Mouse (Mus musculus) A20 (cell line): Measurements from ENCODE around the gene Ifrd2.

ENCODE experiments used
- DNase-seq: peaks from one replicate; pipeline ENCODE4 v3.0.0-alpha.2; 2011; ENCODE audit warnings: low read depth, low spot score

The Ifrd2 gene

DNA sequence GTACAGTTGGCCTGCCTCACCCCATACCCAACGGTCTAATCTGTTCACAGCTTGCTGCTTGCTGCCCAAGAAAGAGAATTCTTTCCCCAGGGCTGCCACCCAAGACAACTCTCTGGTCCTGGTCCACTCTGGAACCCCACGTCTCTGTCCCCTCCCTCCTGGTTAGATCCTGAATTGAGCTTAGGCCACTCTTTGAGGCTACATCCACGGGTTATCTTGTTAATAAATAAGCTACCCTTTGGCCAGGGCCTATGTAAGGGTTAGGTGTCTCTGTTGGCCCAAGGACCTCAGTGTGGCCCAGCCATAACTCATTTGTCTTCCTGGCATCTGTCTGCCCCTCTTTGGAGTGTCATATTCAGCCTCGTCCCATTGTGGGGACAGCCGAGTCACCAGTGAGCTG lies 10.9 kb downstream of the Ifrd2 start:
- no peak for DNase-seq

DNA sequence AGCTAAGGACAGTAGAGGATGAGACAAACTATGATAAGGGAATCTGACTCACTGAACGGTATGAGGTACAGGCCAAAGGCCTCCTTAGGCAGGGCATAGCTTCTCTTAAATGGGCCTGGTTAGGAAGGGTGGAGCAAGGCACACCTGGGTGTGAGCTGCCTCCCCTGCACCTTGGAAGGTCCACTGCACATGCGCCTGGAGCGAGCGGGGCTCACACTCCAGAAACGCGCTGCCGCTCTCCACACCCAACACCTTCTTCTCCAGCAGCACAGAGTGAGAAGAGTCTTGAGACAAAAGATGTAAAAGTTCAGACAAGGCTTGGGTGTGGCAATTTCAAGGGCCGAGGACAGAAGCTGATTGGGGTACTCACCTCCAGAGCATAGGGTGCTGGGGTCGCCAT lies 12.0 kb downstream of the Ifrd2 start:
- DNase-seq = no peak

DNA sequence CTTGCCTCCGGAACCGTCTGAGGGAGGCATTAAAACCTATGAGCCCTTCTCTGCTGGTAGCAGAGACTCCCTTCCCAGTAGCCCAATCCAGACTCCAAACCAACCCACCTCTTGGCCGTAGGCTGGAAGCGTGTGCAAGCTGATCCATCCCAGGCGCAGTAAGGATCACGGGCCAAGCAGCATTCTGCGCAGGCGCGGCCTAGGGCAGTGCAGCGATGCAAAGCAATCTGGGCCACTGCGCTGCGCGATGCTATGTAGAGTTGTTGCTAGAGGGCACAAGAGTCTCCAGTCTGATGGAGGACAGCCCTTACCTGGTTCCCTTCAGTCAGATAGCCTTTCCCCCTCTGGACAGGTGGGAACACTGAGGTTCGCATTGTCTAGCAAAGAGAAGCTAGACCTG lies 12.4 kb downstream of the Ifrd2 start:
- DNase-seq = no peak

DNA sequence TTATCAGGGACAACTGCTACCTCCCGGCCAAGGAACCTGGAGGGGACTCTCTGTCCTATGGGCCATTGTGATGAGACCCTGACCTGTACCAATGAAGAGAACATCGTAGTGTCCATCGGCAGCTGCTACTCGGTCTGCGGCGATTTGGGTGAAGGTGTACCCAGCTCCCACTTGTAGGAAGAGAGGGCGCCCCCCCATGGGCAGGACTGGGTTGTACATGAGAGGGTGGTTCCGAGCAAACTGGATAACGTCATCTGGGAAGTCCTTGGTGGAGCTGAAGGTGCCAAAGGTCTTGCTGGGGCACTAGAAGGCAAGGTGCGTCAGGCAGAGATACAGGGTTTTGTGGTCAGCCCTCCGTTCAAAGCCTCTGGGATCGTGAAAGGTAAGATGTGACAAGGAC lies 13.3 kb downstream of the Ifrd2 start:
- no peak for DNase-seq

DNA sequence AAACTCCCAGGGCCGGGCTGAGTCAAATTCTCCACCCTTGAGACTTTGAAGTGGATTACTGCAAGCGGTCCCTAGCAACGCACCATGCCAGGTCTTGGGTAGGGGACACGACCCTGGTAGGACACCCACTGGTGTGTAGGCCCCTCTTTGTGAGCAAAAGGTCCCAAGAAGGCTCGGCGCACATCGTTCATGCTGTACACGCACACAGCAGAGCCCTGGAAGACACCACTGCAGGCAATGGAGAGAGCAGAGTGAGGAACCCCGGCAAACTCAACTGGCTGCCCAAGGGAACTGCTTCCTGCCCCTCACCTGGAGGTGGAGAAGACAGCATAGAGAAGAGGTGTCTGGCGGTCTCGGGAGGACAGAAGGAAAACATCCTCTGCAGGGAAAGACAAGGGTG lies 13.8 kb downstream of the Ifrd2 start:
- no peak for DNase-seq

DNA sequence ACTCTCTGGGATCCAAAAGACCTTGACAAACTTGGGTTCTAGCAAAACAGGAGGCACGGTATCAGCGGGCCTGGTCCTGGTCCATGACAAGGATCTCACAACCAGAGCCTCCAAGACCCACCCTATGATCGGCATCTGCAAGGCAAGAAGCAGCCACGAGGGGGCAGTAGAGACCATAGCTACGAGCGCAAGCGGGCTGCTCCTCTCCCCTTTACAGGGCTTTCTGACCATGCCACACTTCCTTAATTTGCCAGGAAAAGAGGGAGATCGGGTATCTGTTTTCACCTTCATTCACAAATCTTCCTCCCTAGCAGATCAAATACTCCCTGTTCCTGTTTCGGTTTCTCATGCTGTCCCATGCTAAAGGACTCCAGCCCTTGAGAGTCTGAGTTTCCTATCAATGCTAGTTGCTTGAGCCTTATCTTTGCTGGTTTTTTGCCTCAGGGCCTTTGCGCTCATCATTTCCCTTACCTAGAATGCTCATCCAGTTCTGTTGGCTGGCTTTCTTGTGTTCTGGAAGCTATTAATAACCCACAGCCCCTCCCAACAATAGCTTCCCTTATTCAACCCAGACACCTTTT lies 14.7 kb downstream of the Ifrd2 start:
- peak; percentile 90 for DNase-seq

DNA sequence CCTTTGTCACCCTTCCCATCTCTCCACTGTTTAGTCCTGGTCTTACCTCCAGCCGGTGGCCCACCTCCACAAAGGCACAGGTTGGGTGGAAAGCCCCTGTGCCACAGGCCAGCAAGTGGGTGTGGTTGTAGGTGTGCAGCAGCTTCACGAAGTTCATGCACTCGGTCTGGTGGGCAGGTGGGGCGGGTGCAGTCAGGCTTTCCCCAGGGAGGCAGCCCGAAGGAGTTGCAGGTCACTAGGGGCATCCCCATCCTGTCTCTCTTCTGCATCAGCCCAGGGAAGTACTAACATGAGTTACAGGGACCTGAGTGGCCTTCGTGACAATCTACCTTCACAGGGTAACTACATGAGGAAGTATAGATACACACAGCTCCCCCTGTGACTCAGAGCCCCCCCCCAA lies 15.8 kb downstream of the Ifrd2 start:
- DNase-seq = peak; percentile 87

DNA sequence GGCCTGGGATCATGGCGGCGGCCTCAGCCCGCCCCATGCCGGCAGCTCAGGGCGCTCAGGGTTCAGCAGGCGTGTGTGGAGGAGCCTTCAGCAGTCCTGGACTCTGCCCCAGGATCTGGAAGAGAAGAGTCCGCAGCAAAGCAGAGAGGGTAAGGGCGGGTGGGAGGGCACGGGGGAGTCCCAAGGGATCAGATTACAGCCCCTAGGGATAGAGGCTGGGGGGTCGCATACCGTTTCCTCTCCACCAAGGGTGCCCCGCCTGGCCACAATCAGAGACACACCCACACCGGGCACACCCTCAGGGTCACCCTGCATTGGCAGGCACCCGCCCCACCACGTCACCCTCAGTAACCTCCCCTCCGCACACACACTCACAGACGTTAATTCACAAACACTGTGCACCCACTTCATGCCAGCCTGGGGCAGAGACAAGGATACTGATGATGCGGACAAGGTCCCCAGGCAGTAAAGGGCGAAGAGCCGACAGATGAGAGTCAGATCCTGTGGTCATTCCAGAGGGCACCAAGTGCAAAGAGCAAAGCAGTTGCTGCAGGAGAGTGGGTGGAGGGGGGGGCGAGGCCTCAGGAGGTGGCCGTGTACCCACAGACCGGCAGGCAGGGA lies 17.7 kb downstream of the Ifrd2 start:
- no peak for DNase-seq

DNA sequence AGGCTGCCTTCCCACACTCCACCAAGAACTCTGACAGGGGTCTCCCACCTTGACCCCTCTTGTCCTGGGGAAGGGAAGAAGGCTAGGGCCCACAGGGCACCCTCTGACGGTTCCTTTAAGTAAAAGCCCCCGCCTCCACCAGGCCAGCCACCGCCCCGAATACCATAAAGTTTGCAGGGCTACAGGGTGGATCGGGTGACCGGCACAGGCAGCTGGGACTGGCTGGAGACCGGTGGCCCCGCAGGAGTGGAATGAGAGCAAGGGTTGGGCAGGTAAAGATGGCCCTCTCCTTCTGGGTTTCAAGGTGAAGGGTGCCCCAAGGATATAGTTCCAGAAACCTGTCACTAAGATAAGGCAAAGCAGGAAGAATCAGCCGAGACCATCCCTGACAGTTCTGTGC lies 19.1 kb downstream of the Ifrd2 start:
- no peak for DNase-seq

DNA sequence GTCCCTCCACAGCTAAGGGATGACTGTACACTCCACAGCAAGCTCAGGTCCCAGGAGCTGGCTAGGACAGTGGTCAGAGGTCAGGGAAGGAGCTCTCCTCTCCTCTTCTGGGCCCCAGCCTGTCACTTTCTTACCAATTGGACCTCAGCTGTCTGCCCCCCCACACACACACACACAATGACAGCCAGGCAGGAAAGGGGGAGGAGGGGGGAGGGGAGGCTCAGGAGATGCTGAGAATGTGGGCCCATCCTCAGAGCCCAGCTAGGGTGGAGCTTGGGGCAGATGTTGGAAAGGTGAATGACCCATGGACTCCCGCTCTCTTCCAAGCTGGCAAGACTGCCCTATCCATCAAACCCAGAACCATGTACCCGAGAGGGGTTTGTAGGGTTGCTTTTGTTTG lies 19.6 kb downstream of the Ifrd2 start:
- no peak for DNase-seq

DNA sequence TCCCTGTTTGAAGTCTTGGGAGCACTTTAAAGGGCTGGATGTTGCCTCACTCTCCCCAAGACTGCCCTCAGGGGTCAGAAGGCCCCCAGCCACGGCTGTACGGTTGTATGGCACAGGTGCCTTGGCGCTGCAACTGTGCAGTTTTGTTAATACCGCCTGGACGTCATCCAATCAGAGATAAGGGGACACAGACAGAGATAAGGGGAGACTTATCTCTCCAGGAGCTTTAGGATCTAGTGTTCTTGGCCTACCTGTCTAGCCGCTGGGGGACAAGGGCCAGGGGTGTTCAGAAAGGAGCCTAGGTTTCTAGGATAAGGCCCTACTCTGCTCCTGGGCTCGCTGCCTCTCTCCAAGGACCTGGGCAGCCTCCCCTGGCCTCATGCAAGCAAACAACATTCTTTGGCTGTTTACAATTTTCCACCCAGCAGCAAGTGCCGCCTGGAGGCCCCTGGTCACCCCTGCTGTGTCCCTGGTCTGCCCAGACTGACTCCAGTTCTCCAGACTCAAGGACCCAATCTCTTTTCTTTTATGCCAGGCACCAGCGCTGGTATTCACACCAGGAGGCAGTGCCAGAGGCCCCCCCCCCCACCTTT lies 20.3 kb downstream of the Ifrd2 start:
- DNase-seq = no peak

DNA sequence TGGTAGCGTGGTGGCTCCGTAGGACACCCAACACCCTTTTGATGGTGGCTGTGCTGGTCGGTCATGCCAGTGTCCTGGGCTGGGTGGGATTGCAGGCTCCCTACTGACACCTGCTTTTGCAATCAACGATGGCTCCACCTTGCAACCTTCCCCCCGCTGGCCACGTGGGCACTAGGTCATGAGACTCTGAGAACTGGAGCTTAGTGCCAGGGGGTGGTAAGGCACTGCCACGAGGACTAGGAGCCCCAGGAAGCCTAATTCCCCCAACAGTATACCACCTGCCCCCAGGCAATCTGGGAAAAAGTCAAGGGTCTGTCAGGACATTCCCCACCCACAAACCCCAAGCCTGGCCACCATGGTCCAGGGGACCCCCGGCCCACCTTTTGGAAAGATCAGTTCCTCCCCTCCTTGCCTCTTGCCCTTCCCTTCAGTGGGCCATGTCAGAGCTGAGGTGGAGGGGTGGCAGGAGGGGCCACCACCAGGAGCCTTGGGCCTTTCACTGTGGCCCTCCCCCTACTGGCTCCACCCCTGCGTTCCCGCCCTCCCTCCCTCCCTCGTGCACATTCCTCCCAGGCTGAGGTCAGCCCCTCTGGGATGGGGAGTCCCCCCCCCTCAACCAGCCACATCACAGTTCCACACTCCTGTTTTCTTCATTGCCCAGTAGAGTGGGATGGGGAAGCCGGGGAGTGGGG lies 21.4 kb downstream of the Ifrd2 start, which contains the start of gene Sema3b:
TSS of gene Sema3b (minus strand) at position 489 of the 692 bp plus-strand sequence.
- DNase-seq = no peak

DNA sequence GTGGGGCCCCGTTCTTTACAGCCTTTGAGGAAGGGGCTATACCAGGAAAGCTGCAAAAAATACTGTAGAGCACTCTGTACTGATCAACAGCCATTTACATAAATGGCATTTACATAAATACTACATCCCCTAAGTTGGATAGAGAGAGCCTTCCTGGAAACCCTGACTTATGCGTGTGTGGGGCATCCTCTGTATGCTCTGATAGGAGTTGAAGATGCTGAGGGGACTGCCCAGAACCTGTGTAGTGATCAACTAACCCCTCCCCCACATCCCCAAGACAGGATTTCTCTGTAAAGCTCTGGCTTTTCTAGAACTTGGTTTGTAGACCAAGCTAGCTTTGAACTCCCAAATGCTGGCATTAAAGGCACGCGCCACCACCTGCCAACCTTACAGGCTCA lies 22.0 kb downstream of the Ifrd2 start:
- no peak for DNase-seq

DNA sequence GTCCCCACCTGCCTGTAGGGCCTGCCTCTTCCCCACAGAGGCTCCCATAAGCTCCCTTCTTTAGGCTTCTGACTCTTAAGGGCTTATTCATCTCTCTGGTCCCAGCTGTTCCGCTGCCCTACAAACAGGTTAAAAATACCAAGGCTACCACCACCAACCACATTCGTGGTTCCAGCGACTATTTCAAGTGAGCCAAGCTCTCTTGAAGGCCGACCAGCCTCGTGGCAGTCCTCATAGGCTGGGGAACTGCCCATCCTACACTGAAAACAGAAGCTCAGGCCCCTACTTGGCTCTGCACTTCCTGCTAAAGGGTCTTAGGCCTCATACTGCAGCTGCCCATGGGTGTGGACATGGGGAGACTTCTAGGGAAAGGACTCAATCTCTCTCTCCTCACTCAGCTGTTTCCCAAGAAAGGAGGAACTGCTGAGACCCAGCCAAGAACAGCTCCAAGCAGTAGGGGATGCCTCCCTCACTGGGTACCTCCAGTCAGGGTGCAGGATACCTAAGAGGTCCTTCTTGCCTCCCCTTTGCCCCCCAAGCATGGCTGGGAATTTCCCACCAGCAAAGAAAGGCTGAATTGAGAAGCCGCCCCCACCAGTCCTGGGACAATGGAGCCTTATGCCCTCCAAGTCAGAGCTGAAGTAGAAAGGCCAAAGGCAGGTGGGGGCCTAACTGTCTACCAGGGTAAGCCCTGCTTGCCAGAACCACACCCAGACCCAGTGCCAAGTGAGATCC lies 24.2 kb downstream of the Ifrd2 start:
- DNase-seq = peak; percentile 37

DNA sequence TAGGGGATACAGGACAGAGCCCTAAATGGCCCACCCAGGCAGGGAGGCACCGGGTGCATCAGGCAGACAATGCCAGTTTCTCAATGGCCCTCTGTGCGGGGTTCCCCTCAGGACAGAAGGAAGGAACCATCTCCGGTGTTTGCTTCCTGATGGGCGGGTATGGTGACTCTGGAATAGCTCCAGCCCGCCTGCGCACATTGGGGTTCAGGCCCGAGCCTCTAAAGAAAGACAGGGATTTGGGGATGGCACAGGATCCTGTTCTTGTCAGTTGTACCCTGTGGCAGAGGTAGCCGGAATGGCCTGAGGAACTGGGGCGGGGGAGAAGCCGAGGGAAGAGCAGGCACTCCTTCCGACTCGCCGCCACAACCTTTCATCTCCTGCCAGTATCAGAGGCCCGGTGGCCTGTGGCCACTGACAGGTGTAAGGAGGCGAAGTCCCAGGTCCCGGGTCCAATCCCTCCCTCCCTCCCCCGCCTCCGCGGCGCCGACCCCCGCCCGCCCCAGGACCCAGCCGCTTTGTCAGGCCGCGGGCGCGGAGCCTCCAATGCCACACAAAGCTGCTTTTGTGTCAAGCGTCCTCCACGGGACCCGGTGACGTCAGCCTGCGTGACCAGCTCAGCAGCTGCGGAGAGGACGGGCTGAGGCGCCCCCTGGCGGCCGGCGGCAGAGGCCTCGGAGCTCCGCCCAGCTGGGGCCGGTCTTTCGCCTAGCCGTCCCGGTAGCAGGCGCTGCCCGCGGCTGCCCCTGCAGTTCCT lies 24.9 kb downstream of the Ifrd2 start:
- peak; percentile 95 for DNase-seq

DNA sequence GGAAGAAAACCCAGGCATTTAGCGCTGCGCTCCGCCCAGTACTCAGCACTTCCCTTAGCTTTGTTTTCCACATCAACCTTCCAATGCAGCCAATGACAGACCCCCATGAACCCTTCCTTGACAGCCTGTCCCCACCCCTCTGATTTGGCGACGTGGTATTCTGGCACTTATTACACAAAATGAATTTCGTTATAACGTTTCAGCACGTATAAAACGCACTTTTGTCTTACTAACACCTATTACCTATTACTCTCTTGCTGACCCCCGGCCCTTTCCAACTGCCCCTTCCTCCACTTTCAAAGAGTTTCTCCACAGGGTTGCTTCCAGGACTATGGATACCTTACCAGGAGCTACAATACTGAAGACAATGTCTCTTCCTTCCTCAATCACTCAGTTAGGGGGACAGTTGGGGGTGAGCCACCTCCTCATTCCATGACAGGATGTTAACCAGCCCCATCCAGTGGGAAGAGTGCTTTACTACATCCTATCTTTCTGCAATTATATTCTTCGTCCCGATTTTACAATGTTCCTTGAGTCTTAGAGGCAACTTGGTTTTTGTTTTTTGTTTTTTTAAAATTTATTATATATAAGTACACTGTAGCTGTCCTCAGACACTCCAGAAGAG lies 25.6 kb downstream of the Ifrd2 start:
- no peak for DNase-seq

DNA sequence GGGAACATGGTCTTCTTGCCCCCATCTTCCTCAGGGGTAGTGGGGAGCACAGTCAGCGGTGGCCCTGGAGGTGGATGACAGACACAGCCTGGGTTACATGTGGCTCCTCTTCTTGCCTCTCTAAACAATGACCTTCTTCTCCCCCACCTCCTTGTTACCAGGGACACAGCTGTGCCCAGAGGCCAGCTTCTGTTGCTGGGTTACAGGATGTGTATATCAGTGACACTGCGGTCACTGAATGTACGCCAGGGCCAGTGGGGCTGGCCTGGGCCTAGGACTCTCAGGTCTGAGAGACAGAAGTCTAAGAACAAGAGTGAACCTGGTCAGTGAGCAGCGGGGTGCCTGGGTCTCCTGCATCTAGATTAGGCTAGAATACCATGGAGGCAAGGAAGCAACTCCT lies 27.6 kb downstream of the Ifrd2 start:
- DNase-seq = no peak

DNA sequence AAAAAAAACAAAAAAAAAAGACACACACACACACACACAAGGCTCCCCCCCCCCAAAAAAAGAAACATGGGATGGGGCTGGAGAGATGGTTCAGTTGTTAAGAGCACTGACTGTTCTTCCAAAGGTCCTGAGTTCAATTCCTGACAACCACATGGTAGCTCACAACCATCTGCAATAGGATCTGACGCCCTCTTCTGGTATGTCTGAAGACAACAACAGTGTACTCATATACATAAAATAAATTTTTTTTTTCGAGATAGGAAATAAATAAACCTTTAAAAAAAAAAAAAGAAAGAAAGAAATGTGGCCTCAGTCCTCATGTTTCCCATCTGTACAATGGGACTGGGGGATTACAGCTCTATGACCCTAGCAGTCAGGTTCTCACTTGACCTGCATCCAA lies 30.0 kb downstream of the Ifrd2 start:
- no peak for DNase-seq

DNA sequence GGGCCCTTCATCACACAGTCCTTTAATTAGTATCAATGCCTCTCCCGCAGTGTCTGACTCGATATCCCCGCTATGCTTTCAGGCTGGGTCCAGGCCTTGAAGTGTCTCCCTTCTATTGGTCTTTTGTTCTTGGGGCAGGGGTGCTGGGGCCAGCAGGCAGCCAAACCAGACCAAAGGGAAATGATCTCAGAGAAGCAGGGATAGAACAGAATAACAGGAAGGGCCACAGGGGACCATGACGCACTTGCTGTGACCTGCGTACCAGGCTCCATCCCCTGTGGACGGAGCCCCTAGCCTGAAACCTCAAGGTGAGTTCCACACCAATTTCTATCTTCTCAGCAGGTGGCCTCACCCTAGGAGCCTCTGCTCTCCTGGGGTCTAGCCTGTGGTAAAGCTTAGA lies 30.7 kb downstream of the Ifrd2 start:
- no peak for DNase-seq

DNA sequence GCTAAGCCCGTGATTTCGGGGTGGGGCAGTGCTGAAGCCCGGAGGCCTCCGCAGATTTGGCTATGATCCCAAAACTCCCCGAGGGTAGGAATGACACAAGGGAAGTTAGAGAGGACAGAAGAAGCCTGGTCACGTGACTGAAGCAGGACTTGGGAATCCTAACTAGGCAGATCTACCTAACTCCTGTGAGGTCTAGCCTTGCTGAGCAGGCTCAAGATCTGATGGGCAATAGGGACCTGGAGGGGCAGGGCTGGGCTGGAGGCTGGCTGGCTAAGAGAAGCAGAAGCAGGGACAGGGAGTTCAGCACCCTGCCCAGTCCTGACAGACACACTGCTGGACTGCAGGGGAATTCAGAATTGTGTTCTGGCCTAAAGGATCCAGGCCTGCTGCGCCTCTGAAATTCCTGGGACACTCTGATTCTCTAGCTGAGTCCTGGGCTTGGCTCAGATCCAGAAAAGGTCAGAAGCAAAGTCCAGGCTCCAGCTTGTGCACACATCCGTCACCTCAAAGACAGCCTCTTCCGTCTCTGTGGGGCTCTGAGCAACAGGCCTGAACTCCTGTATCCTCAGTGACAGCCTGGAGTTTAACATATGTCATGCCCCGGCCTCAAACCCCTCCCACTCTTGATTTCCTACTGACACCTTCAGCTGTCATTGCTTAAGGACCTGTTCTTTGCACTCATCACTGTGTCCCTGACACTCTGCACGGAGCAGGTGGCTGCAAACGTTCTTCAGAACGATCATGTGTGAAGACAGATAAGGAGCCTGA lies 31.5 kb downstream of the Ifrd2 start:
- no peak for DNase-seq
